Mouse (Mus musculus) testis, adult 2 months (tissue): ENCODE measurements around the gene Ints1.

Experiments used
- CTCF ChIP-seq: fragments of 200-500 bp; IDR thresholded peaks from 2 replicates; pipeline ENCODE4 v1.5.1; 2012; ENCODE audit warnings: low read depth, mild to moderate bottlenecking, inconsistent platforms, low read length, moderate library complexity; ENCODE audit not compliant: control insufficient read depth, insufficient read depth, insufficient replicate concordance
- POLR2A ChIP-seq: fragments of 200-500 bp; IDR thresholded peaks from 2 replicates; pipeline ENCODE4 v1.6.1; 2012; ENCODE audit warnings: low read depth, mild to moderate bottlenecking, inconsistent platforms, low read length, moderate library complexity; ENCODE audit not compliant: control insufficient read depth

DNA sequence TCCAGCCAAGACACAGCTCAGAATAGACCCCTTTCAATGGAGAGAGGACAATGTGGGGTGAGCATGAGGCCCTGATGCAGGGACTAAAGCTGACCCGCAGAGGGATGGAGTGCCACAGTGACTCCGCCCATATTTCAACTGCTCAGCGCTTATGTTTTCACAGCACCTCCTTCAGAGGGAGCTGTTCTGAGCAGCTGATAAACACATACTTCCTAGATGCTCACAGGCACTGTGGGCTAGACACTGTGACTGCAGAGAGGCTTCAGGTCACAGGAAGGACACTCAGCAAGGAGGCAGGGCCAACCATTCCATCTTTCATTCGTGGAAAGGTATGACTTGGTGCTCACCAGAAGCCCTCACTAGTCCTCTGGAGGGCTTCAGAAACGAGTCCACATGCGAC, 52.8 kb downstream of the Ints1 start:
- TF ChIP-seq CTCF, result no peak
- no peak for TF ChIP-seq POLR2A
